Mouse (Mus musculus): ENCODE results near the gene Ebf4.

DNA sequence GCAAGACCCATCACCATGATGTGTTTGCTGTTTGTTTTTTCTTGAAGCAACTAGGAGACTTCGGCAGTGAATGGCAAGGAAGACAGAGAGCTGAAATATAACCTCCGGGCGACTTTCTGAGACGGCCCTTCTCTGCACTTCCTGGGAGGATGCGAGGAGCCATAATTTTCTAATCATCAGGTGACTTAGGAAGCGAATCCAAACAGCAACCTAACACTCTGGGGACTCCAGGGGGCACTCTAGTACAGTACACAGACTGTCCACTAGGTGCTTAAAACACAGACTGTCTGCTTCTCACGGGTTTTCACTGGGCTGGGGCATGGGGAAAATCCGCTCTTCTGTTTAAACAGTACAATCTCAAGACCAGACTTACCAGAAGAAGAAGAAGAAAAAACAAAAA is 3.5 kb upstream of the Ebf4 start:
- TF ChIP-seq CTCF (IDR thresholded peaks at IDR 0.05; ENCODE audit: low read depth) (peak; percentile 96), EP300 (optimal IDR thresholded peaks at IDR 0.05) (no peak)

Measured in stomach, postnatal 0 days (tissue).